Mouse (Mus musculus) MEL (cell line): ENCODE data around the gene Tfap4. TPM values are rescaled to one million over a fixed set of nuclear protein-coding genes. Genes with fewer than 3 reads are reported as not detected.

Experiments used
- DNase-seq: peaks from one replicate; pipeline ENCODE4 v3.0.0; 2011; ENCODE audit warnings: low read depth, low spot score
- H3K27ac ChIP-seq: 2 replicates; pipeline ENCODE4 v1.5.1; 2012; ENCODE audit warnings: low read depth, mild to moderate bottlenecking, control low read depth, low read length, moderate library complexity; ENCODE audit not compliant: control insufficient read depth
- H3K27me3 ChIP-seq, 2 experiments: fragments of 150-350 bp in 1 of 2; sonication (generic) in 1 of 2; 2 replicates each; pipeline ENCODE4 v1.6.1; 2012; ENCODE audit warnings: low read length in 2 of 2, mild to moderate bottlenecking in 2 of 2, improper control_type of control experiment in 1 of 2, moderate library complexity in 1 of 2; ENCODE audit not compliant: insufficient read depth in 2 of 2, control insufficient read depth in 1 of 2
- H3K36me3 ChIP-seq, 2 experiments: 2 replicates each; pipeline ENCODE4 v1.6.1; 2012 to 2014; ENCODE audit warnings: low read length in 2 of 2, improper control_type of control experiment in 1 of 2, inconsistent platforms in 1 of 2, mild to moderate bottlenecking in 1 of 2; ENCODE audit not compliant: insufficient read depth in 2 of 2, control insufficient read depth in 1 of 2
- H3K4me1 ChIP-seq, 2 experiments: fragments of 150-350 bp in 1 of 2; sonication (generic) in 1 of 2; 2 replicates each; pipeline ENCODE4 v1.6.1; 2012; ENCODE audit warnings: low read length in 2 of 2, improper control_type of control experiment in 1 of 2, mild to moderate bottlenecking in 1 of 2; ENCODE audit not compliant: insufficient read depth in 2 of 2, control insufficient read depth in 1 of 2
- H3K4me3 ChIP-seq, 2 experiments: fragments of 150-350 bp in 1 of 2; sonication (generic) in 1 of 2; 2 replicates each; pipeline ENCODE4 v1.5.1; 2012; ENCODE audit warnings: low read depth in 2 of 2, low read length in 2 of 2, mild to moderate bottlenecking in 2 of 2, moderate library complexity in 2 of 2, control low read depth in 1 of 2, improper control_type of control experiment in 1 of 2; ENCODE audit not compliant: control insufficient read depth in 1 of 2, insufficient read depth in 1 of 2
- H3K79me2 ChIP-seq: 2 replicates; pipeline ENCODE4 v1.6.1; 2012; ENCODE audit warnings: mild to moderate bottlenecking, low read length, moderate library complexity; ENCODE audit not compliant: control insufficient read depth, poor library complexity, insufficient read depth
- H3K9ac ChIP-seq: 2 replicates; pipeline ENCODE4 v1.6.1; 2012; ENCODE audit warnings: low read depth, mild to moderate bottlenecking, control low read depth, low read length, moderate library complexity; ENCODE audit not compliant: control insufficient read depth, poor library complexity, severe bottlenecking
- H3K9me3 ChIP-seq: fragments of 150-350 bp; sonication (generic); replicated peaks from 2 replicates; pipeline ENCODE4 v1.6.1; 2012; ENCODE audit warnings: mild to moderate bottlenecking, low read length, improper control_type of control experiment, moderate library complexity; ENCODE audit not compliant: insufficient read depth
- BHLHE40 ChIP-seq: IDR thresholded peaks from 2 replicates; pipeline ENCODE4 v1.6.1; 2012; ENCODE audit warnings: low read depth, mild to moderate bottlenecking, inconsistent platforms, low read length, improper control_type of control experiment, borderline replicate concordance
- CHD1 ChIP-seq: IDR thresholded peaks from 2 replicates; pipeline ENCODE4 v1.6.1; 2012; ENCODE audit warnings: low read depth, mild to moderate bottlenecking, inconsistent platforms, low read length, improper control_type of control experiment
- E2F4 ChIP-seq: IDR thresholded peaks from 2 replicates; pipeline ENCODE4 v1.6.1; 2011; ENCODE audit warnings: low read depth, low read length, improper control_type of control experiment, borderline replicate concordance
- ELF1 ChIP-seq: IDR thresholded peaks from 2 replicates; pipeline ENCODE4 v1.6.1; 2014; ENCODE audit warnings: low read depth, mild to moderate bottlenecking, inconsistent platforms, low read length, improper control_type of control experiment, moderate library complexity
- EP300 ChIP-seq, 2 experiments: IDR thresholded peaks; 2 replicates each; pipeline ENCODE4 v1.6.1; 2011; ENCODE audit warnings: improper control_type of control experiment in 2 of 2, low read length in 2 of 2, low read depth in 1 of 2, mild to moderate bottlenecking in 1 of 2
- ETS1 ChIP-seq: IDR thresholded peaks from 2 replicates; pipeline ENCODE4 v1.6.1; 2012; ENCODE audit warnings: low read depth, mild to moderate bottlenecking, inconsistent platforms, low read length, improper control_type of control experiment, moderate library complexity
- HCFC1 ChIP-seq: IDR thresholded peaks from 2 replicates; pipeline ENCODE4 v1.6.1; 2012; ENCODE audit warnings: low read depth, mild to moderate bottlenecking, inconsistent platforms, low read length, improper control_type of control experiment, moderate library complexity
- JUND ChIP-seq: IDR thresholded peaks from 2 replicates; pipeline ENCODE4 v1.6.1; 2011; ENCODE audit warnings: low read depth, mild to moderate bottlenecking, improper control_type of control experiment, low read length
- KAT2A ChIP-seq: conservative IDR thresholded peaks from 2 replicates; pipeline ENCODE4 v1.6.1; 2012; ENCODE audit warnings: low read depth, low read length, improper control_type of control experiment, inconsistent platforms
- MXI1 ChIP-seq: IDR thresholded peaks from 2 replicates; pipeline ENCODE4 v1.6.1; 2011; ENCODE audit warnings: mild to moderate bottlenecking, low read depth, low read length, improper control_type of control experiment
- MYB ChIP-seq: IDR thresholded peaks from 2 replicates; pipeline ENCODE4 v1.6.1; 2011; ENCODE audit warnings: mild to moderate bottlenecking, low read depth, low read length, improper control_type of control experiment
- NRF1 ChIP-seq: IDR thresholded peaks from 2 replicates; pipeline ENCODE4 v1.6.1; 2014; ENCODE audit warnings: low read depth, mild to moderate bottlenecking, inconsistent platforms, low read length, improper control_type of control experiment, moderate library complexity; ENCODE audit not compliant: poor library complexity, insufficient read depth, severe bottlenecking
- POLR2AphosphoS2 ChIP-seq: IDR thresholded peaks from 2 replicates; pipeline ENCODE4 v1.6.1; 2011; ENCODE audit warnings: low read length, improper control_type of control experiment
- POLR2AphosphoS5 ChIP-seq: IDR thresholded peaks from 2 replicates; pipeline ENCODE4 v1.6.1; 2012; ENCODE audit warnings: low read depth, borderline replicate concordance, mild to moderate bottlenecking, inconsistent platforms, low read length, moderate library complexity, mixed read lengths
- RCOR1 ChIP-seq: IDR thresholded peaks from 2 replicates; pipeline ENCODE4 v1.6.1; 2012; ENCODE audit warnings: low read depth, mild to moderate bottlenecking, inconsistent platforms, low read length, improper control_type of control experiment
- SIN3A ChIP-seq: IDR thresholded peaks from 2 replicates; pipeline ENCODE4 v1.6.1; 2012; ENCODE audit warnings: low read length, improper control_type of control experiment, inconsistent platforms
- TAL1 ChIP-seq: IDR thresholded peaks from 2 replicates; pipeline ENCODE4 v1.6.1; 2012; ENCODE audit warnings: mild to moderate bottlenecking, inconsistent platforms, low read length, moderate library complexity, mixed read lengths
- TCF12 ChIP-seq: IDR thresholded peaks from 2 replicates; pipeline ENCODE4 v1.6.1; 2014; ENCODE audit warnings: low read depth, mild to moderate bottlenecking, inconsistent platforms, low read length, improper control_type of control experiment, moderate library complexity
- USF1 ChIP-seq: IDR thresholded peaks from 2 replicates; pipeline ENCODE4 v1.6.1; 2014; ENCODE audit warnings: low read depth, mild to moderate bottlenecking, inconsistent platforms, low read length, improper control_type of control experiment, moderate library complexity
- ZC3H11A ChIP-seq: IDR thresholded peaks from 2 replicates; pipeline ENCODE4 v1.6.1; 2012; ENCODE audit warnings: low read depth, mild to moderate bottlenecking, inconsistent platforms, low read length, improper control_type of control experiment
- polyA plus RNA-seq, 2 experiments: library from polyadenylated mRNA; stranded (reverse) in 1 of 2; unstranded in 1 of 2; fragments of >175 nt in 1 of 2; fragments of >200 nt in 1 of 2; gene quantifications; 2 replicates each; pipeline versions ENCODE4 v1.2.1 to v1.2.4; 2012; ENCODE audit warnings: low replicate concordance in 2 of 2, low read depth in 1 of 2; ENCODE audit not compliant: insufficient read length in 2 of 2, insufficient read depth in 1 of 2, missing spikeins in 1 of 2
- total RNA-seq: library from RNA; depleted of rRNA; stranded (reverse); fragments of 300-350 nt; gene quantifications from 2 replicates; pipeline ENCODE4 v1.2.3, GENCODE M21; 2012

Gene Tfap4
- total and polyA plus RNA-seq, 3 experiments, result 26.2 to 217 (median 40.3) TPM

- H3K4me3 ChIP-seq, result peak overlapping the region; percentile 62 to 82
- H3K79me2 ChIP-seq, result peaks cover 1% of the 10 kb centered on the region; the same call in 1 of the 2 replicates
- peak overlapping the region; percentile 44; the same call in 1 of the 2 replicates for H3K27ac ChIP-seq
- no peaks in the 10 kb centered on the region for H3K9me3 ChIP-seq
- no peaks in the 10 kb centered on the region for H3K27me3 ChIP-seq
- H3K9ac ChIP-seq, result peak overlapping the region; percentile 48
- H3K36me3 ChIP-seq, result peaks cover 0 to 4% of the 10 kb centered on the region in 2 experiments; a peak in 2 of 4 replicates
- peaks cover 2 to 15% of the 10 kb centered on the region in 2 experiments; a peak in 3 of 4 replicates for H3K4me1 ChIP-seq
- no peak for DNase-seq
- TF ChIP-seq MXI1 (no peak), ELF1 (no peak), USF1 (no peak), E2F4 (no peak), TCF12 (no peak), POLR2AphosphoS2 (no peak), RCOR1 (no peak), KAT2A (no peak), NRF1 (no peak), ZC3H11A (no peak), BHLHE40 (no peak), TAL1 (no peak), CHD1 (no peak), SIN3A (no peak), MYB (no peak), JUND (no peak), EP300 (IDR thresholded peaks at IDR 0.05; ENCODE audit: low read depth in 1 of 2, low read length in 2 of 2) (no peak), HCFC1 (no peak), ETS1 (no peak), POLR2AphosphoS5 (no peak)
These were observed 17.3 kb downstream of the Tfap4 start for GRCm38 (mm10) chr16:4542236-4542774.
